Mouse (Mus musculus) testis, postnatal 10 days (tissue): ENCODE measurements at regions not wholly inside any gene's neighbourhood (a gene's known extent, or its start where the extent isn't known, plus 50 kb on each side); places are given as distances from the start of the nearest gene placed in this dataset.
"Not testable (repeated sequence)": the region's sequence is repeated elsewhere in the genome, so short reads cannot be mapped to it uniquely, and the experiment has no call there.

Experiments
- DNase-seq: peaks from one replicate; pipeline ENCODE4 v3.0.0; 2021; ENCODE audit warnings: low spot score

GRCm38 (mm10) chr9:3116311-3116710, 79.6 kb downstream of the Gm10715 start:
- not testable (repeated sequence) for DNase-seq

- DNase-seq = no peak
These were observed 124.5 kb downstream of the Gm10715 start for GRCm38 (mm10) chr9:3161181-3161580.

GRCm38 (mm10) chr9:3184343-3184742, 147.7 kb downstream of the Gm10715 start:
- DNase-seq = no peak

GRCm38 (mm10) chr9:3199151-3200018, 135.6 kb upstream of the Alkbh8 start:
- peak; percentile 72 for DNase-seq

GRCm38 (mm10) chr9:3200019-3200347, 135.0 kb upstream of the Alkbh8 start:
- DNase-seq = not testable (repeated sequence)

GRCm38 (mm10) chr9:3208120-3208519, 126.8 kb upstream of the Alkbh8 start:
- not testable (repeated sequence) for DNase-seq

- peak; percentile 88 for DNase-seq
These were observed 76.3 kb upstream of the Alkbh8 start for GRCm38 (mm10) chr9:3258396-3259300.

- no peak for DNase-seq
These were observed 74.8 kb upstream of the Alkbh8 start for GRCm38 (mm10) chr9:3260181-3260580.

- DNase-seq = no peak
These were observed 74.1 kb upstream of the Alkbh8 start for GRCm38 (mm10) chr9:3260860-3261259.

GRCm38 (mm10) chr9:3264467-3264866, 70.5 kb upstream of the Alkbh8 start:
- DNase-seq = no peak

- DNase-seq = not testable (repeated sequence)
These were observed 54.4 kb upstream of the Alkbh8 start for GRCm38 (mm10) chr9:3280496-3280895.

GRCm38 (mm10) chr9:3281906-3282305, 53.0 kb upstream of the Alkbh8 start:
- not testable (repeated sequence) for DNase-seq

GRCm38 (mm10) chr9:3283381-3283780, 51.6 kb upstream of the Alkbh8 start:
- not testable (repeated sequence) for DNase-seq
